Mouse (Mus musculus) ovary, postnatal 10 days (tissue): ENCODE data around the gene Hist4h4.
"Not testable (repeated sequence)": the region's sequence is repeated elsewhere in the genome, so short reads cannot be mapped to it uniquely, and the experiment has no call there.

Experiments
- DNase-seq: peaks from one replicate; pipeline ENCODE4 v3.0.0; 2022; ENCODE audit warnings: low spot score

The Hist4h4 gene

DNA sequence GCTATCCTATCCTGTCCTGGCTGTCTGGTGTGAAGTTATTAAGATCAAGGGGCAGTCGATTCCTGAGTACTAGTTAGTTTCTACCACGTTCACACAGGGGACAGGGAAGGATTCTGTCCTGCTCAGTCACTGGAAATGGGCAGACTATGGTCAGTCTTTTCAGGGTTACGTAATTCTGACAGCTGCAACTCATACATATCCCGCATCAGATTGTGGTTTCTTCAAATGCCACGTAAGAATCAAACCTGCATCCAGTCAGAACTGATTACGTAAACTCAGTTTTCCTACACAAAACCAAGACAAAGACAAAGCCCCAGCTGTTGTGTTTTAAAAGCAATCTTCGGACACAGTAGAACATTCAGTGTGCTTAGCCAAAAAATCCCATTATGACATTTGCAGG is 11.2 kb upstream of the Hist4h4 start:
- DNase-seq = no peak

GRCm38 (mm10) chr6:136813117-136813516 is 8.9 kb upstream of the Hist4h4 start:
- DNase-seq = no peak

DNA sequence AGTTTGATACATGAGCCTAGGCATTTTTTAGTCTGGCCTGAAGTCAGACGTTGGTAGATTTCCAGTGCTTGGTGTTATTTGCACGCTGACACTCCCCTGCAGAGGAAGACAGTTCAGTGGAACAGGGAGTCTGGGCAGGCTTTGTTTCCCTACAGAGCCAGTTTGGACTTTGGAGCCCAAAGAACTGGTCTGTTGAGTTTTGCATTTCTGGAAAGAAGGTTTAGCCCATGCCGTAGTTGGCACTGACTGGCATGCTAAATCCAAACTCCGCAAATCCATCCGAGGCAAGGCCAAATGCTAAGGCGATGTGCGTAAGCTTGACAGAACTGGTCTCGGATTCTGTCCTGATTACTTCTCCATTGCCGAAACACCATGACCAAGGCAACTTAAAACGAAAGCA is 7.0 kb upstream of the Hist4h4 start:
- DNase-seq = no peak

DNA sequence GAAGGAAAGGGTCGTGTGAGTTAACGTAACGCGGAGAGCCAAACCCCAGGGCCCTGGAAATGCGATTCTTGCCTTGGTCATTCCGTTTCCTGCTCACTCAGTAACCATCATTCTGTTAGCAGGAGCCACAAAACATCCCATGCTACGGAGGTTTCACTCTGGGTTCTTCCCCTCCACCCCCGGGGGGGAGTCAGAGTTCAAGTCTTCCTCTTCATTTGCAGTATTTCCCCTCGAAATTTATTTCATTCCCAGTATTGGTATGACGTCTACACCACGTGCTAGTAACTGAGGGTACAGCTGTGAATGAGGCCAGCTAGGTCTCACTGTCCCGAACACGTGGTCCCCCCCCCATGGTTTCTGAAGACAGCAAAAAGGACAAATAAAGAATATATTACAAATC is 5.5 kb upstream of the Hist4h4 start:
- DNase-seq = no peak

- no peak for DNase-seq
Measured at GRCm38 (mm10) chr6:136809077-136809476, 4.9 kb upstream of the Hist4h4 start.

DNA sequence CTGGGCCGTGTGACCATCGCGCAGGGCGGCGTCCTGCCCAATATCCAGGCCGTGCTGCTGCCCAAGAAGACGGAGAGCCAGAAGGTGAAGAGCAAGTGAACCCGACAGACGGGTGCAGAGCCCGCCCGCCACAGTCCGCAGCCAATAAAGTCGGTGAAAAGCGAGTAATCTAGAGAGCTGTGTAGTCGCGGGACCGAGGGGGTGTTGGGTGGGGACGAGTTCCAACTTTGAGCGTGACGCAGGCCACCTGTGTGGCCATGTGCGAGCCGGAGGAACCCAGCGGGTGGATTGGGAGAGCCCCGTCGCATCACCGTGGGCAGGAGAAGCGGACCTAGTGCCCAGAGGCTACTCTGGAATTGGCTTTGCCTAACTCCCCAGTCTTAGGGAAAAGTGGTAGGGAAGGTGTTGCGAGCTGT is 4.4 kb upstream of the Hist4h4 start:
- no peak for DNase-seq

DNA sequence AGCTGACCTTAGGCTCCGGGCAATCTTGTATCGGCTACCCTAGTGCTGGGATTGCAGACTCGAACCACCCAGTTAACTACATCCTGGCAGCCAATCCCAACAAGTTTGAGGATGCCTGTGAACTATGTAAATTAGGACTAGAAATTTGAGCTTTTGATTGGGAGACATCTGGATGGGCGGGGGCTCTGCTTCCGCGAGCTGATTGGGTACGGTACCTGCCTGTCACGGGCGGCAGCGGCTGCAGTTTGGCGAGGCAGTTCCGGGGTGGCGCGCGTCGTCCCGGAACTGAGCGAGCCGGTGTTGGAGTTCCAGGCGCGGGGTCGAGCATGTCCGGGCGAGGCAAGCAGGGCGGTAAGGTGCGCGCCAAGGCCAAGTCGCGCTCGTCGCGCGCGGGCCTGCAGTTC is 3.8 kb upstream of the Hist4h4 start, which contains the start of gene H2afj:
Gene H2afj, plus strand, starts transcription at position 231 of the 404 bp plus-strand sequence.
- DNase-seq = peak; percentile 98

DNA sequence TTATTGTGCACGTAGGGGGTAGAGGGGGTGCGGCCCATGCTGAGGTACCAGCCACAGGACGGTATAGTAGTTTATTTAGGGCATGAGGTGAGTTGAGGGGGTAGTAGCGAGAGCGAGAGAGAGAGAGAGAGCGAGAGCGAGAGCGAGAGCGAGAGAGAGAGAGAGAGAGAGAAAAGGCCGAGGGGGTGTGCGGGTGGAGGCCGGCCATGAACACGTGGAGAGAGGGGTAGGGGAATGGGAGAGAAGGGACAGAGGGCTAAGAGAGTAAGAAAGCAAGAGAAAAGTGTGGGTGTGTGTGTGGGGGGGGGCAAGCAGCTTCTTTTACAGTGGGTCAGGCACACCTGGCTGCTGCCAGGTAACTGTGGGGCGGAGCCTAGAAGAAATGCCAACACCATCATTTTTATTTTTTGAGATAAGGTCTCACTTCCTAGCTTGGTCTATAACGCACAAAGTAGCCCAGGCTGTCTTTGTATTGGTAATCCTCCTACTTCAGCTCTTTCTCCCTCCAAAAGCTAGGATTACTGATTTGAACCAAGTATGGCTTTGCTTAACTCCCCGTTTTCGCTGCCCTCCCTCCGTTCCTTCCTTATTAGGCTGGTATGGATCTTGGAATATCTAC is 3.3 kb upstream of the Hist4h4 start:
- no peak for DNase-seq

- no peak for DNase-seq
Measured at GRCm38 (mm10) chr6:136806819-136807218, 2.6 kb upstream of the Hist4h4 start.

DNA sequence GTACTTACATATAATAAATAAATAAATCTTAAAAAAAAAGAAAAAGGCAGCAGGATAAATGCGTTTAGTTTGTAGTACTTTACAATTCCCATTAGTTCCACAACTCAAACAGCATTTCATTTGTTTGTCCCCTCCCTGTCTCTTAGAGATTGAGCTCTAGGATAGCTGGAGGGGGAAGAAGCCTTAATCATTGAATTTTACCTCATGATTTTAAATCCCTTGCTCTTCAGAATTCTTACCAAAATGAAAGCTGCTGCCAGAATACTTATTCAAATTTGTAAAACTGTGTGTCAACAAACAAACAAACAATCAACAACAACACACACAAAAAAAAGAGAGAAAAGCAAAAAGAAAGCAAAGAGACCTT is 1.2 kb upstream of the Hist4h4 start:
- no peak for DNase-seq

DNA sequence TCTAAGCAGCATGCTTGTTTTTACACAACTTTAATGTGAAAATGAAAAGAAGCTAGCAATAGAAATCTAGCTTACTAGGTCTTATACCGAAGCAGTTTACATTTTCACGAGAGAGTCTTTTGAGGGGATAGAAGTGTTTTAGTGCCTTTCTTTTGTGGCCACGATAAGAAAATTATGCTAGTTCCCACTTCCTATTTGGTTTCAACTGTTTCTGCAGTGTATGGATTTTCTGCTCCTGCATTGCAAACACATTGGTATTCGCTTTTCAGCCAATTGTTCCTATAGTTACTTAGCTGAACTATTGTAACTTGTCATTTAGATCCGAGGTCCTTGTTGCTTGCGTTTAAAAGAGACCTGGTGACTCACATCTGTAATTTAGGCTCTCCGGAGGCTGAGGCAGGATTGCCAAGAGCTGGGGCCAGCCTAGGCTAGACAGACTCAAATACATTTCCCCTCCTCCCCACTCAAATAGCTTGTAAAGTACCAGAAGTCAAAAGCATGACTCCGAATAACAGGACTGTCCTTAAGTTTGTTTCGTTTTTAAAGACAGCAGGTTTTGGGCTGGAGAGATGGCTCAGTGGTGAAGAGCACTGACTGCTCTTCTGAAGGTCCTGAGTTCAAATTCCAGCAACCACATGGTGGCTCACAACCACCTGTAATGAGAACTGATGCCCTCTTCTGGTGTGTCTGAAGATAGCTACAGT is 642 bp upstream of the Hist4h4 start:
- no peak for DNase-seq

DNA sequence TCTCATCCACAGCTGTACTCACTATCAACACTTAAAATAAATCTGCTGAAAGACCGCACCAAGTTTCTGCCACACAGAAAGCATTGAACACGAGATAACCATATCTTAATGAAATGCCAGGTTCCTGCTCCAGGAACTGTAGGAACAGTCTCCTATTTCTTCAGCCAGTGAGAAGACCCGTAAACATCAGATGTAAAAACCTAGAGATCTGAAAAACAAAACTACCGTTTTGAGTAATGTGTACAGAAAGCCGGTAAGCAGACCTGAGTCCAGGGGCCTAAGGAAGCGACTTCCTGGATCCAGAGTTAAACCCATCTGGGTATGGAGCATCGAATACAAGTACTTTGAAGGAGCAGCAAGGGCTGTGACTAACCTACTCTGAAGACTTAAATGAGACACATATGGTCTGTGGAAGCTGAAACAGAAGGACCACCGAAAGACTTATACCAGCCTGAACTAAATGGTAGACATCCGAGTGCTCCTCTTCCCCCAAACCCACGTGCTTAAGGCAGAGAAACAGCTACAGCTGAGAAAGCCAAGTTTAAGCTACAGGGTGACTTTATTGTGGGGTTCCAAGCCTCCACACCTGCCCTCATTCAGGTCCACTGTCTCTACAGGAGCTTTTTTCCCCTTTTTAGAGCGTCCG is 999 bp downstream of the Hist4h4 start:
- no peak for DNase-seq

DNA sequence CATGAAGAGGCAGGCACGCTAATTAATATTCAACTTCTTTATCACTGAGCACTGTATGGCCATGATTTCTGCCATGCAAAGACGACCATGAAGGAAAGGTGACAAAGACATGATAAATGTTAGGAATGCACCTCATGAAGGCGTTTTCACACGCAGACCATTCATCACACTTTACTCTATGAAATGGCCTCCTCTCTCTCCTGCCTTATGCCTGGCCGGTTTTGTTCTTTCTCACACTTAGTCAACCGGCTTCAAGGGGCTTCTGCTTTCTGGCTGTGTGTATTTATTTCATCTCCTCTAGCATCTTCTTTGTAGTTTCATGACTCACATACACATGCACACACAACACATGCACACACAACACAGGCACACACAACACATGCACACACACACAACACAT is 2.9 kb downstream of the Hist4h4 start:
- DNase-seq = no peak

GRCm38 (mm10) chr6:136800710-136801109 is 3.5 kb downstream of the Hist4h4 start:
- DNase-seq = no peak

- DNase-seq = not testable (repeated sequence)
Measured at GRCm38 (mm10) chr6:136797874-136798693, 6.1 kb downstream of the Hist4h4 start.

GRCm38 (mm10) chr6:136795850-136796249 is 8.4 kb downstream of the Hist4h4 start:
- no peak for DNase-seq

- DNase-seq = no peak
Measured at GRCm38 (mm10) chr6:136795110-136795509, 9.1 kb downstream of the Hist4h4 start.

GRCm38 (mm10) chr6:136793831-136794525 is 10.2 kb downstream of the Hist4h4 start:
- DNase-seq = no peak

GRCm38 (mm10) chr6:136792884-136793758 is 11.1 kb downstream of the Hist4h4 start:
- no peak for DNase-seq

DNA sequence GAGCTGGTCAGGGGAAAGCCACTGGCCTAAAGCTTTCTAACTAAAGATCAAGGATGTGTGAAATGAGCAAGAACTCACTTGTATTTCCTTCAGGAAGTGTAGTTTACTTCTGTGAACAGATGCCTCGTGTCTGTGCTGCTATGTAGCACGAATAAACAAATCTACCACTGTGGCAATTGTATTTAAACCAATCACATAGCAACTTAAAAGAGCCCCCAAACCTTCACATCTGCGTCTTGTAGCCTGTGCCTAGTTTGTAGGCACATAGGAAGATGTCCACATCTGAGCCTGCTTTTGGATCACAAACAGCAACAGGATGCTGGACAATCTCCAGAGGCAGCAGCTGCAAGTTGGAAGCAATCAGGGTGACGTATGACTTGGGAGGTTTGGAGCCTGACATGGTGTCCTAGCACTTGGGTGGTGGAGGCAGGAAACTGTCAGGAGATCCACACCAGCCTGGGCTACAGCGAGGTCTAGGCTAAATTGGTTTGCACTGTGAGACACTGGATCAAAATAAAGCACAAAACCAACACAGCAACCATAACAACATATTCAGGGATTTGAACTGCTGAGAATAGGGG is 14.7 kb downstream of the Hist4h4 start:
- DNase-seq = no peak

DNA sequence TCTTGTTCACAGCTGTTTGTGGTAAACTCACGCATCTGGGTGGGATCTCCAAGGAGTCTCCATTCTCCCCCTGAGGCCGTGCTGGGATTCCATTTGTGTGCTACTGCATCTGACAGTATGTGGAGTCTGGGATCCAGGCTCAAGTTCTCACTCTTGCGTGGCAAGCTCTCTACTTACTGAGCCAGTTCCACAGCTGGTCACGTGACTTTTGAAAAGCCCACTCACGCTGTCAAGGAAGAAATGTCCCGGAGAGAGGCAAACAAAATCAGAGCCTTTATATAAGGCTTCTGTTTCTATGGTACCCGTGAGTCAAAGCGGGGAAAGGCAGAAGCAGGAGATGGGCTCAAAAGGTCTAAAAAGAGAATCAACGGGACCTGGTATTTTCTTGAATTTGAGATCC is 21.5 kb downstream of the Hist4h4 start:
- no peak for DNase-seq
